Mouse (Mus musculus): ENCODE results near the gene Tgfb2.

The Tgfb2 gene

DNA sequence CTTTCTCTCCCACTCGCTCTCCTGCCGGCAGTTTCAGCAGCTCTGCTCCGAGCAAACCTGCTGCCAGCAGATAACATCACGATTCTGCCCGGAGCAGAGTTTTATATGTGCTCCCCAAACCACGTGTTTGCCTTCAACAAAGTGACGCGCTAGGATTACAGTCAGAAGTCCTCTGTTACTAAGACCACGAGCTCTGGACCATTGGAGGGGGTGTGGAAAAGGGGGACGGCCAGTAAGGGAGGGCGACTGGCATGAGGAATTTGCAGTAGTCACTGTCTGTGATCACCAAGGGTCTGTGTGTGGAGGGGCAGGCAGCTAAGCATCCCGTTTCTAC lies at the start of gene Tgfb2:
Gene Tgfb2, minus strand, starts transcription at position 75 of the 334 bp plus-strand sequence.
- peak in 1 of 2 experiments; percentile 21 for DNase-seq

DNA sequence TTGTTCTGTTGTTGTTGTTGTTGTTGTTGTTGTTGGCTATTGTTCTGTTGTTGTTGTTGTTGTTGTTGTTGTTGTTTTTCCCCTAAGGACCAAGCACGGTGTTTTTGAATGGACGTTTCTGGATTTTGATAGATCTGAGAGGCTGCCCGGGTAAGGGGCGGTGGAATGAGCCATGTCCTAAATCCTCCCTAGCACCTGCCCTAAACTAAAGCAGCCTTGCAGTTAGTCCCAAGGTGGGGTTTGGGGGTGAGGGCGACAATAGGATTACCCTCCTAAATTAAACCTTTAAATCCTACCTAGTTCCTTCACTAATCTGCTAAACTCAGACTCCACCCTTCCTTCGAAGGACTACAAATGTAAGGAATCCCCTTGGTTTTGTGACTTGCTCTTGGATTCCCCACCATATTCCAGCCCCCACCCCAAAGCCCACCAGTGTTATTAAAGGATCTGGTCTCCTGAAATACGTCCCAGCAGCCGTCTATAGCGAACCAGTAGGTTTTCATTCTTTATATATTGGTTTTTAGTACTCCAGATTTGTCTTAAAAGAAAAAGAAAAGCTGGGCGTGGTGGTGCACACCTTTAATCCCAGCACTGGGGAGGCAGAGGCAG lies 44.0 kb upstream of the Tgfb2 start:
- no peak for DNase-seq

DNA sequence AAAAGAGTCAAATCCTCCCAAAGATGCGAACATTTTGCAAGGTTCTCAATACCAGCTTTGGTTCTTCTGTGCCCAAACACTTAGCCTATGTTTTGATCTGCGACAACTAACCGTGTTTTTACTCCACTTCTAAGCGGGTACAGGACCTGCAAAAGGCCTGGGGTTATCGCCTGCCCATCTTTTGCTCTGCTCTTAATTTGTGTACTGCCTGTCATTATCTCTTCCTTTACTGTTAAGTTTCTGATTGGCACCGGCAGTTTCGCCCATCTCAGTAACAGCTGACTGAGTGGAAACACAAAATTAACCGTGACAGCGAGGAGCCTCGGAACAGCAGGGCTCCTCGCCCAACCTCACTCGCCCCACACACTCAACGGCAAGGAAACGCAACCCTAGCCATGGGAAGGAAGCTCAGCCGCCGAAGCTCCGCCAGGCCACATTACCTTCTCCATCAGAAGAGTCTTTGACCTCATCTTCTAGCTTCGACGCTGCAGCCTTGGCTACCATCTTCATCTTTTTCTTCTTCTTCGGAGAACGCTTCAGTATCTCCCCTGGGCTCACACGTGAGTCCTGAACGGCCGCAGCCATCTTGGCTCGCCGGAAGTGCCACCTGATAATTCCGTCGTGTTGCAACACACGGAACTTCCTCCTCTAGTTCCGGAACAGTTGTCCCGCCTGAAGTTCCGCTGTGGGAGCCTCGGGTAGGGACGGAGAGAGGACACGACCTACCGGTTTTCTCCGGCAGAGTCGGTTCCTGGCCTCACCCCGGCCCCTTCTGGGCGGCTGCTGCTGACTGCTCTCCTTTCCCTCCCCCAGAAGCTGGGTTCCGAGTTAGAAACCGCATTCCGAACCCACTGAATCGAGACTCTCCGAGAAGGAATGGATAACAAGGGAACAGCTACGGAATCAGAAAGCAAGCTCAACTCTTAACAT lies 43.2 kb upstream of the Tgfb2 start, which contains the start of gene Rrp15:
Gene Rrp15, minus strand, starts transcription at position 635 of the 930 bp plus-strand sequence.
- peak; percentile 82 to 84 for DNase-seq

DNA sequence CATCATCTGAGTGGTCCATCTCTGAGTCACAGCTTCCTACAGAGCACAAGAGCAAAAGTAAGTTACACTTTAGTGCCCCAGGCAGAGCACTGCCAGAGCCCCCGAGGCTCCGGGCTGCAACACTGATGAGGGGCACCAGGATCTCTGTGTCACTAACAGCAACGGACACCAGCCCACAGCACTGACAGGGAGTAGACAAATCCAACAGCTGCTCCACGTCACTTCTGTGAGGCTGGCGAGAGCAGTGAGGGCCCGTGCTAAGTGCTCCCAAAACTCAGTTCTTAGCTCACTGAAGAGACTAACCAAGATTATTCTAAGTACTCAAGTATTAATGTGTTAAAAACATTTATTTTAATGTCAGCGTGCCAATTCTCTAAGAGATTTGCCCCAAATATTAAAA lies 34.0 kb upstream of the Tgfb2 start:
- DNase-seq = no peak

DNA sequence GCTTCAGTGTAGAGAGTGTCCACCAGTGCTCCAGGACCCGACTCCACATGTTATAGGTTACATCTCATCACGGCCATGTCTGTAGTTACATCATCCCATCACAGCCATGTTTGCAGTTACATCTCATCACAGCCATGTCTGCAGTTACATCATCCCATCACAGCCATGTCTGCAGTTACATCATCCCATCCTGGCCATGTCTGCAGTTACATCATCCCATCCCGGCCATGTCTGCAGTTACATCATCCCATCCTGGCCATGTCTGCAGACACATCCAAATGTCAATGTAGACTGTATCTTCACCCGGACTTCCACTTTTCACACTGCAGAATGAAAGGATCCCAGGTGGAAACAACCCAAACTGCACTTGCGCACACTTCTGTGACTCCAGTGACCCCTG lies 29.7 kb upstream of the Tgfb2 start:
- no peak for DNase-seq

DNA sequence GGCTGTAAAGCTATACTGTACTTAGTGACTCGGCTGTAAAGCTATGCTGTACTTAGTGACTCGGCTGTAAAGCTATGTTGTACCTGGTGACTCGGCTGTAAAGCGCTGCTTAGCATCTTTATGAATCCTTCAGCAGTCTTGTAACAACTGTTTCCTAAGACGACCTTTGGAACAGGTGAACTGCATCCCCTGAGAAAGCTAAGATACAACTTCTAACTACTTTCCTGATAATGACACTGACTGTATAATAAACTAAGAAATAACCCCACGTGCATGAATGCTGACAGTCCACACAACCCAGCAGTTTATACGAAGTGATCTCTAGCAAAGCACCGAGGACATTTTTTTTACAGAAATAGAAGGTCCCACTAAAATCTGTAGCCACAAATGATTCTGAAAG lies 27.3 kb upstream of the Tgfb2 start:
- DNase-seq = no peak

DNA sequence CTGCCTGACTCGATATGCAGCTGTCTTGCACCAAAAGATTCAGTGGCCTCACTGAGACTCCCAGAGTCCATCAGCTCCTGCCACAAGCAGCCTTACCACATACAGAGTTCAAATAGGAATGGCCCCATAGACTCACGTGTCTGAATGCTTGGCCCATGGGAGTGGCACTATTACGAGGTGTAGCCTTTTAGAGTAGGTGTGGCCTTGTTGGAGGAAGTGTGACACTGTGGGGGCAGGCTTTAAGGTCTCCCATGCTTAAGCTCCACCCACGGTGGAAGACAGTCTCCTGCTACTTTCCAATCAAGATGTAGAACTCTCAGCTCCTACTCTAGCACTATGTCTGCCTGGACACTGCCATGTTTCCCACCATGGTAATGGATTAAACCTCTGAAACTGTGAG lies 23.0 kb upstream of the Tgfb2 start:
- DNase-seq = no peak

DNA sequence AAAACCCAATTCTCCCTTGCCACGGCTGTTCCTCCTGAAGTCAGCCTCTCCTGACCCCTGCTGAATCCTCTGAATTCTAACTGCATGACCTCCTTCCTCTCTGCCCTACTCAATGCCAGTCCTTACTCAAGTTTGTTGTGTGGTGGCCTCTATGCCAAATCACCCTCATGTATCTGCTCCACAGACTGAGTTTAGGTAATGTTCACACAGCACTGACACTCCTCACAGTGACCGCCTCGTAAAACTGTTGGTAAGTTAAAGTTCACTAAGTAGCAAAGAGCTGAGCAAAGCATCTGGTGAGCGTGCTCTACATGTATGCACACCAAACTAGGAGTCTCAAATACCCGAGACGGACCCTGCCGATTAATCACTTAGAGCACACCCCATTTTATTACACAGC lies 20.3 kb upstream of the Tgfb2 start:
- no peak for DNase-seq

DNA sequence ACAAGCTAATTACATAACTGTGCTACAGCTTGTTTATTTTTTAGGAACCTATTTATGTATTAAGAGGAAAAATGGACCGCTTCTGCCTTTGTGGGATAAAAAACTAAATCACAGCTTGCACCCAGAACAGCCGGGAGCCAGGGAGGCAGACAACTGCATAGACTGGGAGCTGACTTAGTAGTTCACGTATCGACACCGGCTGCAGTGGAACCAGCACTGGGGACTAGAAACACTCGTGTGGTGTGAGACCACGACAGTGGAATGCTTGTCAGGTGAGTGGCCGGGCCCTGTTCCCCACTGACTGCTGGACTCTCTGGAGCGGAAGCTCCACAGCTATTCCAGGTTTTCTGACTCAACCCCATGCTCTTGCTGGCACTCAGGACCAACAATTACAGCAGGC lies 16.5 kb upstream of the Tgfb2 start:
- no peak for DNase-seq

DNA sequence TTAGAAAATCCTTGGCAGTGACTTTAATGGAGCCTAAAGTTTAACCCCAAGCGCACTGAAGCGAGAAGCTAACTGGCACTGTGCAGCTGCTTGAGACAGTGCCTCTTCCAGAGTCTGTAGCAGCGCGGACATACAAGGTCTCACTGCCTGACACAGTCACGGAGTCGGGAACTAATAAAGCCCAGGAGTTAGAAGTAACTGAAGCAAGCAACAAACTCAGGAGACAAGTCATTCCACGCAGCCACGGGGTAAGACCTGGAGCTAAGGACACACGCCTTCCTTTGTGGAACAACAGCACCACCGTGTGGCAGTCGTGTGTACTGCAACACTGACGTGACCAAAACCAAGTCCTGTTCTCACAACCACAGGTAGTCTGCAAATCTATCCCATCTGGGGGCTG lies 16.1 kb upstream of the Tgfb2 start:
- peak; percentile 73 to 79 for DNase-seq

DNA sequence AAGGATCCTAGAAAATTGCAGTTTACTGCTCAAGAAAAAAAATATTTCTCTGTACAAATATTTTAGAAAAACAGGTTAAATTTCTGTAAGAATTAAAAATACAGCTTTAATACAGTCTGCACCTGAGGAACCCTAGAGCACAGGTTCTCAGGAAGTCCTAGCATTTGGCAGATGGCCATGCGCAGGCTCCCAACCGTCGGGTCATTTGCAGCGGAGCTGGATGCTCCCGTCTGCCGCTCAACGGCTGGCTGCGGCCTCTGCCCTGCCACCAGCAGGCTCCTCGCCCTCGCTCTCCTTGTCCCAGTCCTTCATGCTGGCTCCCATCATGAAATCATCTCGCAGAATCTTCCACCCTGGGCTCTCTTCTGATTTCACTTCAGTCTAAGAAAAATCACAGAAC lies 15.4 kb upstream of the Tgfb2 start:
- no peak for DNase-seq

DNA sequence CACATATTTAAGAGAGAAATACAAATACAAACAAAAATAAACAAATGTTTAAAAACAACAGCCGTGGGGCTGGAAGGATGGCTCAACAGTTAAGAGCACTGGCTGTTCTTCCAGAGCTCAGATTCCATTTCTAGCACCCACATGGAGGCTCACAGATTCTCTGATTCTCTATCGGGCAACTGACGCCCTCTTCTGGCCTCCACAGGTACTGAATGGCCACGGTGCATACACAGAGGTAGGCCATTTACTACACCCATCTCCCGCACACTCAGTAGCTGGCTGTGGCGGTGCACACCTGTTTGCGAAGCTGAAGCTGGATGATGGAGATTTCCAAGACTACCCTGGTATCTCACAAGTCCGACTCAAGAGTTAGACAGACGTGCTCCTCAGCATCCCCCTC lies 13.9 kb upstream of the Tgfb2 start:
- no peak for DNase-seq

DNA sequence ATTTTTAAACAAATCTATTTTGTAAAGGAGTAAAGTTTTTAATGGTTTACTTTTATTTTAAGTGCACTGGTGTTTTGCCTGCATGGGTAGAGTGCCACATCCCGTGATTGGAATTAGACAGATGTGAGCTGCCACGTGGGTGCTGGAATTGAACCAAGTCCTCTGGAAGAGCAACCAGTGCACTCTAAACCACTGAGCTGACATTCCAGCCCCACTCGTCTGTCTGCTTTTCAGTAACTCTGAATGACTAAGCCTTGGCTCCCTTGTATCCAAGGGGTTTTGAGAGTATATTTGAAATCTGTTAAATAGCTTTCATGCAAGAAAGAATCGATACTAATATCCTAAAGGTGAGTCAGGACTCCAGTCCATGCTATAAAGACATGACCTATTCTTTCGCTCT lies 13.1 kb upstream of the Tgfb2 start:
- no peak for DNase-seq

DNA sequence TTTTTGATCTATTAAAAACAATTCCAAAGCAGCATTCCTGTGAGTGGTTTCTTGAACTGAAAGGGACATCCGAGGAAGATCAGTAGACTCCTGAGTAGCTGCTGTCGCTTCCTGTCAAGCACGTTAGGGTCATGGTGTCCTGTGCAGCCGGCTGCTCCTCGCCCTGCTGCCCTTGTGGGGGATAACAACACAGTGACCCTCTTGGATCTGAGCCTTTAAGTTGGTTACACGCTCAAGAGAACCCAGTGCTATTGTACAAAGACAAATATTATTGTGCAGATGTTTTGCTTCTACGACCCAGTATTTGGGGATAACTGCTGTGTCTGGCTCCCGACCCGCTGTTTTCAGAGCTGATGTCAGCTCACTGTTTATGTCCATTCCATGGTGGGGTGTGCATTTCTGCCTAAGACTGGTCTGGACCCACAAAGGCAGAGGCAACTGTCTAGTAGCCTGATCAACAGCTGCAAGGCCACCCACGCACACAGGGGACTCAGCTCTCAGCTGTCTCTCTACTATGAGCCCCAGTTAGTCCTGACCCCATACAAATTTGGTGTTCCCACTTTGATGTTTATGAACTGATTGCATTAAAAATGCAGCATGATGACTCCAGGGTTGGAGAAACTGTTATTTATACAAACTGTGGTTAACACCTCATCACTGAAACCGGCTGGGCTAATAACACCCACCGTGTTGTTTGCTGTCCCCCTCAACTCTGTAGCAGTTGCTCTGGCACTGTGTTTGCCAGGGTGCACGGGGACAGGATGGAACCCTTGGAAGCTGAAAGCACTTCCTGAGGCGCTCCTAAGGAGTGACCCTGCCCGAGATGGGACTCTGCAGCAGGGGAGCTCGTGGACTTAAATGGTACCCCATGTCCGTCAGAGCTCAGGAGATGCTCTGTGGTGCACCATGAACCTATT lies 9.4 kb upstream of the Tgfb2 start:
- DNase-seq = no peak

DNA sequence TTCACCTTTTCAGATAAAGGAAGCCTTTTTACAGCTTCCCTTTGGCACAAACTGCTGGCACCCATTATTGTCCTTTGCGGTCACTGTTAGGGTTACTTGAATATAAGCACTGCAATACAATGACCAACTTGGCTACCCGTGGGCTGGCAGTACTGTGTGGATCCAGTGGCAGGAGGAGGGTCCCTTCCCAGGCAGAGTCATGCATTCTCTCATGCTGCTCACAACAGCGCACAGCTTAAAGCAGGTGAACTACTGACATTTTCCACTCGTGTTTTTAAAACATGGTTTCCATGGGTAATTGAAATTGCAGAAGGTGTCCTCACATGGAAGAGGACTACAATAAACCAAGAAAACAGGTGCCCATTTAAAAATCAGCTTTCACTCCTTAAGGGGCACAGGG lies 8.4 kb upstream of the Tgfb2 start:
- no peak for DNase-seq

DNA sequence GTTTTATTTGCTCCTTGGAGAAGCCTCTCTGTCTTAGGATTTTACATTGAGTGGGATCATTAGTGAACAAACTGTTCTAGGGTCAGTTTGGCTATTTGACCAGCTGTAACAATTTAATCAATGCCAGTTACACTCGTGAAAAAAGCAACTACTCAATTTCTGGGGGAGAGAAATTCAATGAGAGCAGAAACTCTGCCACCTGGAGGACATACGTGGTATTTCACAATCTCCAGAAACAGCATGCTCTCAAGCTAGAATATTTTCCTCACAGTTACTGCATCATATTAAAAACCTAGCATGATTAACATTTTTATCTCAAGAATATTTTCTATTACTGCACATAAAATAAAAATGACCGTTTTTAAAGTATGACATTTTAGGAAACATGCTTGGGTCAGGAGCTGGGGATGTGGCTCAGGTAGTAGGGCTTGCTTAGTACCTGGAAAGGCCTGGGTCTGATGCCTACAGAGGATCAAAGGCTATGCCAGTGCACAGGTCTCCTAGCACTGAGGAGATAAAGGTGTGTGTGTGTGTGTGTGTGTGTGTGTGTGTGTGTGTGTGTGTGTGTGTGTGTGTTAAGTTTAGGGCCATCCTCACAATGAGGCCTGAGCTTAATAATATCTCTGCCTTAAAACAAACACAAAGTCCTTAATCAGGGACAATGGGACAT lies 7.1 kb upstream of the Tgfb2 start:
- no peak for DNase-seq

DNA sequence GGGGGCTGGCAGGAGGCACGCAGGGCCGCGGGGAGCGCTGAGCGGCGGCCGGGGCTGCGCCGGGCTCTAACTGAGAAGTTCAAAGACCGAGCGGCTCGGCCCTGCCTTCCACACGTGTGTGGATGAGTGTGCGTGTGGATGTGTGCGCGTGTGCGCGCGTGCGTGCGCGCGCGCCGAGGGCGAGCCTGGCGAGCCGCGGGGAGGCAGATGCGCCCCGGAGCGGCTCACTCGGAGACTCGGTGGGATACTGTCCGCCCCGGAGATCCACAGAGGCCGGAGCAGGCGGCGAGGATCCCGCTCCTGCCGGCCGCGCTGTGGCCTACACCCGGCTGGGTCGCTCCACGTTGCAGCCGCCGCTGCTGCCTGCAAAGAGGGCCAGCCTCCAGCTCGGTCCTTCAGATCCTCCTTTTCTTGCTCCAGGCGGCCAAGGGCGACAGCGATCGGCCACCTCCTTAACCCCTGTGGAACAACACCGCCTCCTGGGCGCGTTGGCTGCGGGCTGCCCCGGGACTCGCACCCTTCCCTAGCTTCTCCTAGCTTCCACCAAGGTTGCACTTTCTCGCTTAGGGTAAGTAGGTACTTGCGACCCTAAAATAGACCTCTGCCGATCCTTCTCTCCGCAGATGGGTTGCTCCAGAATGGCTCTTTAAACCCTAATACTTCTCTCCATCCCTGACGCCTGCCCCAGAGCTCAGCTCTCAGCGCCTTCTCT lies 430 bp downstream of the Tgfb2 start:
- peak; percentile 57 to 70 for DNase-seq

DNA sequence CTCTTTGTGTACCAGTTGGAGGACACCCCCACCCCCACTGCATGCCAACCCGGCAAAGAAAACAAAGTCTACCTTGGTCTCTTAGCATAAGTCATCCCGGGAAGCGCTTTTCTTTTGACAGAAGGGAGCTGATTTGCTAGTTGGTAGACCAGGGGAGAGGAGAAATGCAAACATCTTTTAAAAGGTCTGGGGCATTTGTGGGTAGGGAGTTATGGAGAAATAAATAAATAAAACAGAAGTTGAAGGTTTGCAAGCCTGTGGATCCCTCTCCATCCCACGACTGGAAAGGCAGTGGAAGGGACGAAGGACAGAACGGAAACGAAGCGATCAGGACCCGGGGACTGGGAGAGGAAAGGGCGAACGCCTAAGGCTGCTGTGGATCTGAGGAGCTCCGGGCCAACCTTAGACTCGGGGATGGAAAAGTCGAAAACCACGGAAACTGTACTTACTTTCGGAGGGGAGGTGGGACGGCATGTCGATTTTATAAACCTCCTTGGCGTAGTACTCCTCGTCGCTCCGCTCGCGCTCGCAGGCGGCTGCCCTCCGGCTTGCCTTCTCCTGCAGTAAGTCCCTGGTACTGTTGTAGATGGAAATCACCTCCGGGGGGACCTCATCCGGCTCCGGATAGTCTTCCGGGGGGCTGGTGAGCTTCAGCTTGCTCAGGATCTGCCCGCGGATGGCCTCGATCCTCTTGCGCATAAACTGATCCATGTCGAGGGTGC lies 1.6 kb downstream of the Tgfb2 start:
- peak in 1 of 2 experiments; percentile 20 for DNase-seq

DNA sequence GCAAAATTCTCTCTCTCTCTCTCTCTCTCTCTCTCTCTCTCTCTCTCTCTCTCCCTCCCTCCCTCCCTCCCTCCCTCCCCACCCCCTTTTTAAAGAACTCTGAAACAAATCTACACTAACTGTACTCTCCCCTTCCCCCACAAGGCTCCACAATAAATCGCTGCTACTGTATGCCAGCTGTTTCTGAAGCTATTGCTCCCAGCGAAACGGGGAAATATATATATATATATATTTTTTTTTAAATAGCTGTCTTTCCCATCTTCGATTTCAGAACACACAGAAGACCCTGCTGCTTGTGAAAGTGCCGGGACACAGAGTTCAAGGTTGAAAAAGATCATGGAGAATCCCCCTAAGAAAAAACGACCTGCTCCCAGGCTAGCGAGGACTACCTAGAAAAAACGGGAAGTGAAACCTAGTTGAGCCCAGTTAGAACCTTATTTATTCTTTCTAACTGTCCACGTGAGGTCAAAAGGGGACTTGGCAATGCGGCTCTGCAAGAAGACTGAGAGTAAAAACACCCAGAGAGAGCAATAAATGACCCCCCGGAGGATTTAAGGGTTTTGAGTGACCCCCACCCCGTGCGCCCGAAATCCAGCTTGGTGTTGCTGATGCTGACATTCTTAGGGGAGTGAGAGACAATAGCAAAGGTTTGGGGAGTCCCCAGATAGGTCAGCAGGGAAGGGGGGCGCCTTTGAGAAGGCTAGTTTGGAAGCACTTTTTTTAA lies 2.4 kb downstream of the Tgfb2 start:
- peak in 1 of 2 experiments; percentile 26 for DNase-seq

DNA sequence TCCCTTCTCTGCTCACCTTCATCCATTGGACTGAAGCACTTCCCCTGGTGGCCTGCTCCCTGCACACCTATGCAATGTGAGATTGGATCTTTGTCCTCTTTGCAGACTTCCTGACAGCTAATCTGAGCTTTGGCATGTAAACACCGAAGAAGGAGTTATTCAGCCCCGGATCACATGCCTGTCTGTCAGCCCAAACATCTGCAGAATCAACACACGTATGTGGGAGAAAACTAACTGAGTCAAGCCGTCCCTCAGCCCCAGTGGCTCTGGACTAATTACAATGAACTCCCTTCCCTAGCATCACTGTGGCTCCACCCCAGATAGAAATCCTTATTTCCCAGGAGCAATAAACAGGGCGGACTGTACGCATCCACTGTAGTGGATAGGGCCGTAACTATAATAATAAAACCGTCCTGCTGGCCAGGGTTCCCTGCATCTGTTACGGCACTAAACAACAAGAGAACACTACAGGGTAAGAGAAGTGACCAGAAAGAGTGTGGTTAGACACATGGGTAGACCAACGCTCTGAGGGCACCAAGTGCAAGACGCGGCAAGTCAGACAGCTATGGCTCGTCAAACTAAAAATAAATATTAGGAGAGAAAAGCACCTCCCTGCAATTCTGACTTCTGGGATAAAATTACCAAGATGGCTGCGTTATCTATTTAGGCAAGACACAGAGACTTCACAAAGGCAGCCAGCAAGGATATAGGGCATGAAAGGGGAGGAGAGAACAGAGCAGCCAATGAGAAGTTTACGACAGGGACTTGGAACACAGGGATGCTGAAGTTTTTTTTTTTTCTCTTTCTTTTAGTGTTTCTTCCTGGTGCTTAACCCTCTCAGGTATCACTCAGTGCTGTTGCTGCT lies 3.2 kb downstream of the Tgfb2 start:
- no peak for DNase-seq

Measured in lung, adult 18-20 months (tissue).